Mouse (Mus musculus): ENCODE measurements around the gene Atp13a3. TPM values are rescaled to one million over a fixed set of nuclear protein-coding genes. Genes with fewer than 3 reads are reported as not detected.

The Atp13a3 gene
- polyA plus RNA-seq, 1 experiment from 2014 or later, result 13.0 TPM

DNA sequence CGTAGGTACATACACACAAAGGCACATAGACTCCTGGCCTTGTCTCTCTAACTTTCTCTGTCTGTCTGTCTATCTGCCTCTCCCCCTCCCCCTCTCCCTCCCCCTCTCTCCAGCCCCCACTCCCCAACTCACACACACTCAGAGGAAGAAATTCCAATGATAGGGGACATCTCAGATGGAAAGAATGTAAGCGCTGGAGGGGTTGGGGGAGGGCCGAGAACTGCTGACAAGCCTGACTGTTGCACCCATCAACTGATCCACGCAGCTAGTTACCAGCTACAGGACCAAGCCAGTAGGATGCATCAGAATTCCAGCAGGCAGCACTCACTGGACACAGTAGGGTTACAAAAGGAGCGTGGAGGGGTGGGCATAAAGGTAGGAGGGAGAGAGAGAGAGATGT, 34.1 kb upstream of the Atp13a3 start:
- DNase-seq (ENCODE audit: low spot score) (no peak), ATAC-seq (ENCODE audit: insufficient read depth, low FRiP score, low TSS enrichment) (no peak)
- Histone ChIP-seq H3K4me3 (ENCODE audit: low read depth, low read length) (no peak overlapping the region), H3K36me3 (ENCODE audit: control insufficient read depth, insufficient read depth, low read length) (no peaks in the 10 kb centered on the region), H3K4me1 (ENCODE audit: control insufficient read depth, insufficient read depth, low read length) (no peaks in the 10 kb centered on the region), H3K4me2 (ENCODE audit: low read depth) (no peak overlapping the region), H3K27me3 (ENCODE audit: control insufficient read depth, insufficient read depth, low read length) (no peaks in the 10 kb centered on the region), H3K9ac (ENCODE audit: low read length) (no peak overlapping the region), H3K27ac (ENCODE audit: low read depth, low read length) (no peak overlapping the region), H3K9me3 (ENCODE audit: control insufficient read depth, low read length) (no peaks in the 10 kb centered on the region)
- WGBS, result 78% methylated on average over 5 of the region's 5 CpGs

GRCm38 (mm10) chr16:30439411-30439810, 33.6 kb upstream of the Atp13a3 start:
- Histone ChIP-seq H3K4me3 (ENCODE audit: low read depth, low read length) (no peak overlapping the region), H3K4me1 (ENCODE audit: control insufficient read depth, insufficient read depth, low read length) (no peaks in the 10 kb centered on the region), H3K4me2 (ENCODE audit: low read depth) (no peak overlapping the region), H3K36me3 (ENCODE audit: control insufficient read depth, insufficient read depth, low read length) (no peaks in the 10 kb centered on the region), H3K27ac (ENCODE audit: low read depth, low read length) (no peak overlapping the region), H3K9ac (ENCODE audit: low read length) (no peak overlapping the region), H3K27me3 (ENCODE audit: control insufficient read depth, insufficient read depth, low read length) (no peaks in the 10 kb centered on the region), H3K9me3 (ENCODE audit: control insufficient read depth, low read length) (no peaks in the 10 kb centered on the region)
- WGBS, result 82% methylated on average over 6 of the region's 6 CpGs
- ATAC-seq (ENCODE audit: insufficient read depth, low FRiP score, low TSS enrichment) (no peak), DNase-seq (ENCODE audit: low spot score) (no peak)

DNA sequence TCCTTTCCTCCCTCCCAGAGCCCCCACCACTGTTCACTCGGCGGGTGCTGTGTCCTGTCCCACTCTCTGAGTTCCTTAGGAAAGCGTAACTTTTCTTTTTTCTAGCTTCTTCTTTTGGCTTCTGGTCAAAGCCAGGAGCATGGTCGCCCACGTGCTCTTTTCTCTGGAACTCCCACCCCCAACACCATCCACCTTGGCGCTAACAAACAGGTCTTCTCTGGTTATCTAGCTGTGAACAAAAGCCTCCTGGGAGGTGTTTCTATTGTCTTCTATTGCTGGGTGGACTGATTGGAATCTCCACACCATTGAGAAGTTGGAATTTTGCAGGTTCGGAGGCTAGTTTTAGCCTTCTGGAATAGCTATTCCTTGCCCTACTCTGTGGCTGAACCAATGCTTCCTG, 30.5 kb upstream of the Atp13a3 start:
- H3K36me3 ChIP-seq (ENCODE audit: control insufficient read depth, insufficient read depth, low read length), result no peaks in the 10 kb centered on the region
- no peak overlapping the region for H3K9ac ChIP-seq (ENCODE audit: low read length)
- no peaks in the 10 kb centered on the region for H3K4me1 ChIP-seq (ENCODE audit: control insufficient read depth, insufficient read depth, low read length)
- no peak overlapping the region for H3K4me2 ChIP-seq (ENCODE audit: low read depth)
- no peaks in the 10 kb centered on the region for H3K27me3 ChIP-seq (ENCODE audit: control insufficient read depth, insufficient read depth, low read length)
- no peaks in the 10 kb centered on the region for H3K9me3 ChIP-seq (ENCODE audit: control insufficient read depth, low read length)
- ATAC-seq (ENCODE audit: insufficient read depth, low FRiP score, low TSS enrichment), result no peak
- H3K4me3 ChIP-seq (ENCODE audit: low read depth, low read length), result no peak overlapping the region
- DNase-seq (ENCODE audit: low spot score), result no peak
- WGBS, result 95% methylated on average over 7 of the region's 7 CpGs
- H3K27ac ChIP-seq (ENCODE audit: low read depth, low read length), result no peak overlapping the region

DNA sequence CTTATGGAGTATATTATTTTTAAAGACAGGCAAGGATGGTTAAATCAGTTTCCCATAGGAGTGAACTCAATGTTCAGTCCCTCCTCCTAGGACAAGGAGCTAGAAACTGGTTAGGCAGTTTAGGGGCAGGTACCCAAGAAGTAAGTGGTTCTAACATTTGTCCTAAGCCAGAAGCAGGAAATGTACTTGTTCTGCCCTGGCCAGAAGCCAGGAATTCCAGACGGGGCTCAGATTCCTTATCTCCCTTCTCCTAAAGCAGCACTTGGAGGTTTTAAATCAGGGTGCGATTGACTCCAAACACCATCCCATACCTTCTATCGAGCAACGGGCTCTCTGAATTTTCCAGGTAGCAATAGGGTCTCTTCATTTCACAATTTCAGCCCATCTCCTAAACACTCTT, 29.6 kb upstream of the Atp13a3 start:
- ATAC-seq (ENCODE audit: insufficient read depth, low FRiP score, low TSS enrichment), result no peak
- 91% methylated on average over 4 of the region's 4 CpGs for WGBS
- H3K4me3 ChIP-seq (ENCODE audit: low read depth, low read length), result no peak overlapping the region
- no peak overlapping the region for H3K9ac ChIP-seq (ENCODE audit: low read length)
- no peaks in the 10 kb centered on the region for H3K4me1 ChIP-seq (ENCODE audit: control insufficient read depth, insufficient read depth, low read length)
- H3K36me3 ChIP-seq (ENCODE audit: control insufficient read depth, insufficient read depth, low read length), result no peaks in the 10 kb centered on the region
- no peaks in the 10 kb centered on the region for H3K27me3 ChIP-seq (ENCODE audit: control insufficient read depth, insufficient read depth, low read length)
- H3K4me2 ChIP-seq (ENCODE audit: low read depth), result no peak overlapping the region
- DNase-seq (ENCODE audit: low spot score), result no peak
- H3K27ac ChIP-seq (ENCODE audit: low read depth, low read length), result no peak overlapping the region
- no peaks in the 10 kb centered on the region for H3K9me3 ChIP-seq (ENCODE audit: control insufficient read depth, low read length)

GRCm38 (mm10) chr16:30433148-30433547, 27.4 kb upstream of the Atp13a3 start:
- Histone ChIP-seq H3K4me1 (ENCODE audit: control insufficient read depth, insufficient read depth, low read length) (no peaks in the 10 kb centered on the region), H3K27me3 (ENCODE audit: control insufficient read depth, insufficient read depth, low read length) (no peaks in the 10 kb centered on the region), H3K36me3 (ENCODE audit: control insufficient read depth, insufficient read depth, low read length) (no peaks in the 10 kb centered on the region), H3K4me3 (ENCODE audit: low read depth, low read length) (no peak overlapping the region), H3K9ac (ENCODE audit: low read length) (no peak overlapping the region), H3K4me2 (ENCODE audit: low read depth) (no peak overlapping the region), H3K27ac (ENCODE audit: low read depth, low read length) (no peak overlapping the region), H3K9me3 (ENCODE audit: control insufficient read depth, low read length) (no peaks in the 10 kb centered on the region)
- ATAC-seq (ENCODE audit: insufficient read depth, low FRiP score, low TSS enrichment), result no peak
- no peak for DNase-seq (ENCODE audit: low spot score)
- WGBS, result 92% methylated on average over 3 of the region's 3 CpGs

- H3K4me3 ChIP-seq (ENCODE audit: low read depth, low read length), result no peak overlapping the region
- no peaks in the 10 kb centered on the region for H3K4me1 ChIP-seq (ENCODE audit: control insufficient read depth, insufficient read depth, low read length)
- no peak overlapping the region for H3K27ac ChIP-seq (ENCODE audit: low read depth, low read length)
- DNase-seq (ENCODE audit: low spot score) (no peak), ATAC-seq (ENCODE audit: insufficient read depth, low FRiP score, low TSS enrichment) (no peak)
- no peaks in the 10 kb centered on the region for H3K36me3 ChIP-seq (ENCODE audit: control insufficient read depth, insufficient read depth, low read length)
- H3K9ac ChIP-seq (ENCODE audit: low read length), result no peak overlapping the region
- H3K9me3 ChIP-seq (ENCODE audit: control insufficient read depth, low read length), result no peaks in the 10 kb centered on the region
- H3K27me3 ChIP-seq (ENCODE audit: control insufficient read depth, insufficient read depth, low read length), result no peaks in the 10 kb centered on the region
- H3K4me2 ChIP-seq (ENCODE audit: low read depth), result no peak overlapping the region
- WGBS, result 94% methylated on average over 2 of the region's 2 CpGs
These were observed 26.3 kb upstream of the Atp13a3 start for GRCm38 (mm10) chr16:30432111-30432510.

DNA sequence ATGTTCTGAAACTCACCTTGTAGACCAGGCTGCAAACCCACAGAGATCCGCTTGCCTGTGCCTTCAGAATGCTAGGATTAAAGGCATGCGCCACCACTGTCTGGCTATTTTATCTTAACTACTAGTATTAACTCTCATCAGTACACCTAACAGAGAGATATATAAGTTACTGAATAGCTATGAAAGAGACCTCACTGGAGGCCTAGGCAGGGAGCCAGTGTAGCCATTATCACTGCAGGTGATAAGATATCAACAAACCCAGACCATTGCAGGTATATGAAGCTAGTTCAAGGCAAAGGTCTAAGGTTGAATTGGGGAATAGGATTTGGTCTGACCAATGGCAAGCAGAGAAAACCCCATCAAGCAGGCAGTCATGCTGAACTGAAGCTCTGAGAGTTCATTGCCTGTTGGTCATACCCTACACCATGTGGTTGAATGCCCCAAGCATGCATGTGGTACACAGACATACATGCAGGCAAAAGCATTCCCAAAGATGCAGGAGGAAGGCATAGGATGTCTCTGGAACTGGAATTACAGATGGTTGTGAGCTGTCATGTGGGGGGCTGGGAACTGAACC, 24.8 kb upstream of the Atp13a3 start:
- Histone ChIP-seq H3K4me3 (ENCODE audit: low read depth, low read length) (no peak overlapping the region), H3K27me3 (ENCODE audit: control insufficient read depth, insufficient read depth, low read length) (no peaks in the 10 kb centered on the region), H3K9ac (ENCODE audit: low read length) (no peak overlapping the region), H3K27ac (ENCODE audit: low read depth, low read length) (no peak overlapping the region), H3K4me1 (ENCODE audit: control insufficient read depth, insufficient read depth, low read length) (no peaks in the 10 kb centered on the region), H3K4me2 (ENCODE audit: low read depth) (no peak overlapping the region), H3K36me3 (ENCODE audit: control insufficient read depth, insufficient read depth, low read length) (no peaks in the 10 kb centered on the region), H3K9me3 (ENCODE audit: control insufficient read depth, low read length) (no peaks in the 10 kb centered on the region)
- ATAC-seq (ENCODE audit: insufficient read depth, low FRiP score, low TSS enrichment) (no peak), DNase-seq (ENCODE audit: low spot score) (no peak)
- 89% methylated on average over 2 of the region's 2 CpGs for WGBS

GRCm38 (mm10) chr16:30428753-30429260, 23.0 kb upstream of the Atp13a3 start:
- DNase-seq (ENCODE audit: low spot score) (no peak), ATAC-seq (ENCODE audit: insufficient read depth, low FRiP score, low TSS enrichment) (no peak)
- Histone ChIP-seq H3K36me3 (ENCODE audit: control insufficient read depth, insufficient read depth, low read length) (no peaks in the 10 kb centered on the region), H3K27ac (ENCODE audit: low read depth, low read length) (no peak overlapping the region), H3K9ac (ENCODE audit: low read length) (no peak overlapping the region), H3K9me3 (ENCODE audit: control insufficient read depth, low read length) (no peaks in the 10 kb centered on the region), H3K4me3 (ENCODE audit: low read depth, low read length) (no peak overlapping the region), H3K4me1 (ENCODE audit: control insufficient read depth, insufficient read depth, low read length) (no peaks in the 10 kb centered on the region), H3K27me3 (ENCODE audit: control insufficient read depth, insufficient read depth, low read length) (no peaks in the 10 kb centered on the region), H3K4me2 (ENCODE audit: low read depth) (no peak overlapping the region)
- WGBS, result 85% methylated on average over 4 of the region's 4 CpGs

DNA sequence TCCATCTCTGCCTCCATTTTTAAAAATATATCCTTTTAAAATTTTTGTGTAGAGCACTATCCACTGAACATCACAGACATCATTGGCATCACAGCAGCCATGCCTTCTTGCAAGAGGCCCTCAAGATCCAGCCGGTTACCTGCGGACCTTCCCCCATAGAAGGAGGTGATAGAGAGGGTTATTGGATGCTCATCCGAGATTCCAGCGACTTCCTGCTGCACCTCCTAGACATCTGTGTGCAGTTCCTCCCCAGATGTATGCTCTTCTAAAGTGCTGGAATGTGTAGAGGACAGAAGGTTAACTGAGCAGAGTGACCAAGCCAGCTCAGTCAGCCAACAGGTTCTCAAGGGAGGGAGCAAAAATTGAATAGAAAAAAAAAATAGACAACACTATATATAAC, 21.7 kb upstream of the Atp13a3 start:
- 87% methylated on average over 4 of the region's 4 CpGs for WGBS
- no peak overlapping the region for H3K9ac ChIP-seq (ENCODE audit: low read length)
- no peak overlapping the region for H3K4me2 ChIP-seq (ENCODE audit: low read depth)
- H3K27me3 ChIP-seq (ENCODE audit: control insufficient read depth, insufficient read depth, low read length), result no peaks in the 10 kb centered on the region
- no peak for DNase-seq (ENCODE audit: low spot score)
- H3K9me3 ChIP-seq (ENCODE audit: control insufficient read depth, low read length), result no peaks in the 10 kb centered on the region
- H3K36me3 ChIP-seq (ENCODE audit: control insufficient read depth, insufficient read depth, low read length), result no peaks in the 10 kb centered on the region
- no peaks in the 10 kb centered on the region for H3K4me1 ChIP-seq (ENCODE audit: control insufficient read depth, insufficient read depth, low read length)
- ATAC-seq (ENCODE audit: insufficient read depth, low FRiP score, low TSS enrichment), result no peak
- H3K27ac ChIP-seq (ENCODE audit: low read depth, low read length), result no peak overlapping the region
- no peak overlapping the region for H3K4me3 ChIP-seq (ENCODE audit: low read depth, low read length)
